ENCODE assay signal across 19 mouse cellular contexts in genomic region chr13:7697647-7698365, GRCm38 (mm10).
"Had no signal": no experiment of that assay in that cellular context is flagged by ENCODE, and none has a peak within 500 bp of the region (broad histone marks: within the 10 kb centered on the region; RNA-seq: fewer than 3 reads in every experiment).

No protein-coding gene starts in this region.

- H3K4me1 ChIP-seq: lung, embryonic 15.5 days; midbrain, embryonic 10.5 days; midbrain, embryonic 13.5 days; neural tube, embryonic 13.5 days; neural tube, embryonic 15.5 days had no signal

- H3K4me2 ChIP-seq: lung, embryonic 15.5 days; midbrain, embryonic 13.5 days; neural tube, embryonic 13.5 days; neural tube, embryonic 15.5 days had no signal

- H3K27me3 ChIP-seq: lung, embryonic 15.5 days; midbrain, embryonic 13.5 days; neural tube, embryonic 13.5 days; neural tube, embryonic 15.5 days had no signal

- H3K36me3 ChIP-seq: lung, embryonic 15.5 days; midbrain, embryonic 10.5 days; midbrain, embryonic 13.5 days; neural tube, embryonic 13.5 days; neural tube, embryonic 15.5 days had no signal

- H3K4me3 ChIP-seq: lung, embryonic 15.5 days; midbrain, embryonic 10.5 days; midbrain, embryonic 13.5 days; myocyte; neural tube, embryonic 13.5 days; neural tube, embryonic 15.5 days had no signal

- H3K9me3 ChIP-seq: lung, embryonic 15.5 days; midbrain, embryonic 10.5 days; midbrain, embryonic 13.5 days; neural tube, embryonic 13.5 days; neural tube, embryonic 15.5 days had no signal

- H3K27ac ChIP-seq: liver, embryonic 14.5 days; lung, embryonic 15.5 days; midbrain, embryonic 10.5 days; midbrain, embryonic 13.5 days; neural tube, embryonic 13.5 days; neural tube, embryonic 15.5 days had no signal

- DNase-seq: lung, adult 2 months; lung, postnatal 4 days; retina, postnatal 1 day; right cerebral cortex, adult 18-20 months; right cerebral cortex, postnatal 25 days; right cerebral cortex, postnatal 4 days; spleen, adult 18-20 months; thymus, adult 2 months; thymus, postnatal 25 days; thymus, postnatal 4 days had no signal

- H3K9ac ChIP-seq: liver, embryonic 14.5 days; lung, embryonic 15.5 days; midbrain, embryonic 13.5 days; neural tube, embryonic 13.5 days; neural tube, embryonic 15.5 days had no signal

- ATAC-seq: lung, postnatal 0 days; midbrain, embryonic 13.5 days; midbrain, embryonic 16.5 days had no signal
